16 mouse cellular contexts compared by ENCODE assay signal in the genomic region with DNA sequence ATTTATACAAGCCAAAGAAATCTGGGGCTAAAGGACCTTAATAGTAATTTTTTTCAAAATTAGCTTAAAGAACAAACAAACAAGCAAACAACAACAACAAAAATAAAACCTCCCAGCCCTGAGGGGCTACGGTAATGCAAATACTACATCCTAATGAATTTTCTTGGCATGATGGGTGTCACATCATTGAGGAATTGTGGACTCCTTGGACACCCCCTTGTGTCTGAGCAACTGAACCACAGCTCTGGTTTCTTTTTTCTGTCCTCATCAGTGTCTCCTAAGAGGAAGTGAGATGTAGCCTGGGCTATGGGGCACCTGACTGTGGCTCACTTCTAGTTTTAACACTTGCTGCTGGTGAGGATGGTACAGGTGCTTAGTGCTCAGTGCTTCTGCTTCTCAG.
"Had no signal": no experiment of that assay in that cellular context is flagged by ENCODE, and none has a peak within 500 bp of the region (broad histone marks: within the 10 kb centered on the region; RNA-seq: fewer than 3 reads in every experiment).

No protein-coding gene starts in this region.

- H3K27ac ChIP-seq: liver, embryonic 13.5 days; neural tube, embryonic 12.5 days; neural tube, embryonic 15.5 days; stomach, embryonic 15.5 days had no signal

- DNase-seq: kidney, adult 18-20 months; kidney, adult 9 months; kidney, postnatal 14 days; kidney, postnatal 4 days; liver, embryonic 13.5 days; lung, adult 2 months; lung, postnatal 14 days; lung, postnatal 4 days; midbrain, embryonic 14.5 days; right cerebral cortex, postnatal 25 days; spleen, adult 18-20 months; thymus, adult 18-20 months; thymus, postnatal 36 days had no signal

- H3K4me1 ChIP-seq: liver, embryonic 13.5 days; neural tube, embryonic 15.5 days; stomach, embryonic 15.5 days had no signal

- H3K4me3 ChIP-seq: liver, embryonic 13.5 days; neural tube, embryonic 12.5 days; neural tube, embryonic 15.5 days; stomach, embryonic 15.5 days had no signal
